Mouse (Mus musculus) kidney, adult 11 months (tissue): ENCODE data around the gene Tspan13.

Source experiments
- DNase-seq: peaks from one replicate; pipeline ENCODE4 v3.0.0; 2022

The Tspan13 gene

GRCm38 (mm10) chr12:36030660-36031363 lies 11.5 kb downstream of the Tspan13 start:
- DNase-seq, result no peak

- DNase-seq, result no peak
Observed at GRCm38 (mm10) chr12:36029687-36030086, 12.6 kb downstream of the Tspan13 start.

GRCm38 (mm10) chr12:36028968-36029645 lies 13.2 kb downstream of the Tspan13 start:
- DNase-seq, result no peak

- DNase-seq, result no peak
Observed at GRCm38 (mm10) chr12:36027171-36027570, 15.1 kb downstream of the Tspan13 start.

- no peak for DNase-seq
Observed at GRCm38 (mm10) chr12:36026126-36026525, 16.2 kb downstream of the Tspan13 start.

- no peak for DNase-seq
Observed at GRCm38 (mm10) chr12:36020710-36021109, 21.6 kb downstream of the Tspan13 start.

GRCm38 (mm10) chr12:36020081-36020480 lies 22.2 kb downstream of the Tspan13 start:
- DNase-seq, result no peak

- DNase-seq, result no peak
Observed at GRCm38 (mm10) chr12:36019572-36019971, 22.7 kb downstream of the Tspan13 start.

GRCm38 (mm10) chr12:36017791-36018190 lies 24.5 kb downstream of the Tspan13 start:
- DNase-seq, result no peak

- no peak for DNase-seq
Observed at GRCm38 (mm10) chr12:36013216-36013910, 28.9 kb downstream of the Tspan13 start.

GRCm38 (mm10) chr12:36008364-36009047 lies 33.8 kb downstream of the Tspan13 start:
- no peak for DNase-seq

- no peak for DNase-seq
Observed at GRCm38 (mm10) chr12:36007581-36007980, 34.7 kb downstream of the Tspan13 start.

GRCm38 (mm10) chr12:36004714-36005113 lies 37.6 kb downstream of the Tspan13 start:
- DNase-seq, result no peak

GRCm38 (mm10) chr12:35995799-35996198 lies 46.5 kb downstream of the Tspan13 start:
- no peak for DNase-seq

GRCm38 (mm10) chr12:35994098-35994497 lies 48.2 kb downstream of the Tspan13 start:
- no peak for DNase-seq

GRCm38 (mm10) chr12:35993583-35993982 lies 48.7 kb downstream of the Tspan13 start:
- DNase-seq, result no peak

- no peak for DNase-seq
Observed at GRCm38 (mm10) chr12:35992711-35993110, 49.6 kb downstream of the Tspan13 start, which contains the start of gene Agr2. TSS of gene Agr2 (plus strand) at chr12:35992907.

- DNase-seq, result no peak
Observed at GRCm38 (mm10) chr12:35984743-35985142, 57.6 kb downstream of the Tspan13 start.

- DNase-seq, result no peak
Observed at GRCm38 (mm10) chr12:35983472-35983871, 58.8 kb downstream of the Tspan13 start.

GRCm38 (mm10) chr12:35981732-35982360 lies 60.5 kb downstream of the Tspan13 start:
- peak; percentile 13 for DNase-seq

GRCm38 (mm10) chr12:35979625-35980024 lies 62.7 kb downstream of the Tspan13 start:
- no peak for DNase-seq

- DNase-seq, result no peak
Observed at GRCm38 (mm10) chr12:35977633-35978246, 64.6 kb downstream of the Tspan13 start.
